Mouse (Mus musculus) CH12.LX (cell line): Measurements from ENCODE around the gene Stk24.

Experiments used
- BHLHE40 ChIP-seq: IDR thresholded peaks from 2 replicates; pipeline ENCODE4 v1.6.1; 2011; ENCODE audit warnings: mild to moderate bottlenecking, low read depth, low read length, improper control_type of control experiment
- CTCF ChIP-seq, 2 experiments: IDR thresholded peaks in 1 of 2; conservative IDR thresholded peaks in 1 of 2; 2 replicates each; pipeline ENCODE4 v1.5.1; 2011 to 2012; ENCODE audit warnings: low read depth in 2 of 2, low read length in 2 of 2, improper control_type of control experiment in 1 of 2, inconsistent platforms in 1 of 2, mild to moderate bottlenecking in 1 of 2, moderate library complexity in 1 of 2
- EP300 ChIP-seq: IDR thresholded peaks from 2 replicates; pipeline ENCODE4 v1.6.1; 2011; ENCODE audit warnings: low read length, improper control_type of control experiment
- IRF4 ChIP-seq: IDR thresholded peaks from 2 replicates; pipeline ENCODE4 v1.6.1; 2014; ENCODE audit warnings: low read depth, mild to moderate bottlenecking, inconsistent platforms, low read length, improper control_type of control experiment
- JUND ChIP-seq: conservative IDR thresholded peaks from 2 replicates; pipeline ENCODE4 v1.6.1; 2011; ENCODE audit warnings: low read depth, low read length, improper control_type of control experiment
- MAX ChIP-seq: IDR thresholded peaks from 2 replicates; pipeline ENCODE4 v1.6.1; 2011; ENCODE audit warnings: low read length, improper control_type of control experiment
- MAZ ChIP-seq: IDR thresholded peaks from 2 replicates; pipeline ENCODE4 v1.6.1; 2012; ENCODE audit warnings: low read depth, mild to moderate bottlenecking, inconsistent platforms, low read length, improper control_type of control experiment, moderate library complexity
- MEF2A ChIP-seq: IDR thresholded peaks from 2 replicates; pipeline ENCODE4 v1.6.1; 2014; ENCODE audit warnings: low read depth, mild to moderate bottlenecking, inconsistent platforms, low read length, improper control_type of control experiment, borderline replicate concordance
- POLR2A ChIP-seq: IDR thresholded peaks from 2 replicates; pipeline ENCODE4 v1.6.1; 2011; ENCODE audit warnings: low read depth, mild to moderate bottlenecking, improper control_type of control experiment, low read length
- POLR2AphosphoS2 ChIP-seq: IDR thresholded peaks from 2 replicates; pipeline ENCODE4 v1.6.1; 2011; ENCODE audit warnings: low read depth, low read length, improper control_type of control experiment
- SIN3A ChIP-seq: IDR thresholded peaks from 2 replicates; pipeline ENCODE4 v1.6.1; 2012; ENCODE audit warnings: low read length, improper control_type of control experiment, inconsistent platforms
- UBTF ChIP-seq: IDR thresholded peaks from 2 replicates; pipeline ENCODE4 v1.6.1; 2012; ENCODE audit warnings: low read depth, mild to moderate bottlenecking, inconsistent platforms, low read length, improper control_type of control experiment, moderate library complexity
- USF2 ChIP-seq: conservative IDR thresholded peaks from 2 replicates; pipeline ENCODE4 v1.6.1; 2011; ENCODE audit warnings: low read depth, low read length, improper control_type of control experiment

GRCm38 (mm10) chr14:121264453-121264852 is 115.4 kb downstream of the Stk24 start:
- no peak for TF ChIP-seq CTCF (conservative IDR thresholded peaks at IDR 0.05 in 1 of 2, IDR thresholded peaks at IDR 0.05 in 1 of 2; ENCODE audit: low read depth in 2 of 2, low read length in 2 of 2)
- TF ChIP-seq USF2: no peak
- no peak for TF ChIP-seq EP300
- no peak for TF ChIP-seq BHLHE40
- TF ChIP-seq POLR2AphosphoS2: no peak
- TF ChIP-seq JUND: no peak
- no peak for TF ChIP-seq SIN3A
- no peak for TF ChIP-seq MEF2A
- TF ChIP-seq MAZ: no peak
- TF ChIP-seq POLR2A: no peak
- no peak for TF ChIP-seq UBTF
- TF ChIP-seq IRF4: no peak
- no peak for TF ChIP-seq MAX
